Mouse (Mus musculus): ENCODE measurements around the gene Prkci.

The Prkci gene

GRCm38 (mm10) chr3:30994859-30995258 lies 688 bp upstream of the Prkci start:
- DNase-seq (ENCODE audit: low read depth): no peak

GRCm38 (mm10) chr3:30995899-30996687 lies 546 bp downstream of the Prkci start:
- DNase-seq (ENCODE audit: low read depth): peak; percentile 63

- DNase-seq (ENCODE audit: low read depth): peak; percentile 24
These were observed 1.1 kb downstream of the Prkci start for GRCm38 (mm10) chr3:30996688-30997014.

GRCm38 (mm10) chr3:30999401-31000017 lies 4.0 kb downstream of the Prkci start:
- DNase-seq (ENCODE audit: low read depth): no peak

GRCm38 (mm10) chr3:31000018-31000407 lies 4.5 kb downstream of the Prkci start:
- no peak for DNase-seq (ENCODE audit: low read depth)

- no peak for DNase-seq (ENCODE audit: low read depth)
These were observed 5.6 kb downstream of the Prkci start for GRCm38 (mm10) chr3:31001048-31001676.

- DNase-seq (ENCODE audit: low read depth): no peak
These were observed 9.0 kb downstream of the Prkci start for GRCm38 (mm10) chr3:31004320-31005209.

- DNase-seq (ENCODE audit: low read depth): peak; percentile 76
These were observed 18.8 kb downstream of the Prkci start for GRCm38 (mm10) chr3:31014374-31014773.

- DNase-seq (ENCODE audit: low read depth): no peak
These were observed 20.3 kb downstream of the Prkci start for GRCm38 (mm10) chr3:31015682-31016443.

GRCm38 (mm10) chr3:31016594-31017196 lies 21.1 kb downstream of the Prkci start:
- peak; percentile 20 for DNase-seq (ENCODE audit: low read depth)

- no peak for DNase-seq (ENCODE audit: low read depth)
These were observed 22.1 kb downstream of the Prkci start for GRCm38 (mm10) chr3:31017652-31018051.

- no peak for DNase-seq (ENCODE audit: low read depth)
These were observed 23.7 kb downstream of the Prkci start for GRCm38 (mm10) chr3:31019287-31019686.

GRCm38 (mm10) chr3:31019793-31020447 lies 24.4 kb downstream of the Prkci start:
- DNase-seq (ENCODE audit: low read depth): no peak

GRCm38 (mm10) chr3:31020656-31021055 lies 25.1 kb downstream of the Prkci start:
- no peak for DNase-seq (ENCODE audit: low read depth)

- peak; percentile 58 for DNase-seq (ENCODE audit: low read depth)
These were observed 27.4 kb downstream of the Prkci start for GRCm38 (mm10) chr3:31022895-31023436.

GRCm38 (mm10) chr3:31027718-31028117 lies 32.2 kb downstream of the Prkci start:
- DNase-seq (ENCODE audit: low read depth): no peak

- no peak for DNase-seq (ENCODE audit: low read depth)
These were observed 36.1 kb downstream of the Prkci start for GRCm38 (mm10) chr3:31031621-31032020.

- no peak for DNase-seq (ENCODE audit: low read depth)
These were observed 38.1 kb downstream of the Prkci start for GRCm38 (mm10) chr3:31033644-31034043.

GRCm38 (mm10) chr3:31037851-31038250 lies 42.3 kb downstream of the Prkci start:
- peak; percentile 28 for DNase-seq (ENCODE audit: low read depth)

GRCm38 (mm10) chr3:31038689-31039088 lies 43.1 kb downstream of the Prkci start:
- DNase-seq (ENCODE audit: low read depth): peak; percentile 47
